Mouse (Mus musculus): Measurements from ENCODE around the gene Olfr138.

Olfr138 gene

GRCm38 (mm10) chr17:38260735-38261134 lies at the start of gene Olfr138:
TSS of gene Olfr138 (plus strand) at chr17:38261035.
- no peak for DNase-seq

GRCm38 (mm10) chr17:38307470-38307869 lies 46.6 kb downstream of the Olfr138 start, which contains the start of gene Olfr137:
TSS of gene Olfr137 (minus strand) at chr17:38307570.
- no peak for DNase-seq

Measured in lung, postnatal 36 days (tissue).